Mouse (Mus musculus) fat pad, adult 2 months (tissue): ENCODE results near the gene Olfr1425.
"Not testable (repeated sequence)": the region's sequence is repeated elsewhere in the genome, so short reads cannot be mapped to it uniquely, and the experiment has no call there.

Experiments
- DNase-seq: peaks from one replicate; pipeline ENCODE4 v3.0.0-alpha.2; 2011; ENCODE audit warnings: low read depth, low spot score; ENCODE audit errors: extremely low read depth

Olfr1425 gene

GRCm38 (mm10) chr19:12077631-12078030 lies at the start of gene Olfr1425:
TSS of gene Olfr1425 (minus strand) at chr19:12077731.
- DNase-seq, result not testable (repeated sequence)

GRCm38 (mm10) chr19:12123103-12123502 lies 45.6 kb upstream of the Olfr1425 start, which contains the start of gene Olfr76:
TSS of gene Olfr76 (minus strand) at chr19:12123203.
- DNase-seq, result no peak

GRCm38 (mm10) chr19:12116464-12116863 lies 38.9 kb upstream of the Olfr1425 start:
- no peak for DNase-seq

GRCm38 (mm10) chr19:12115797-12116196 lies 38.3 kb upstream of the Olfr1425 start, which contains the start of gene Olfr1428:
TSS of gene Olfr1428 (minus strand) at chr19:12115897.
- DNase-seq, result no peak

GRCm38 (mm10) chr19:12113807-12114206 lies 36.3 kb upstream of the Olfr1425 start:
- DNase-seq, result no peak

- DNase-seq, result no peak
Observed at GRCm38 (mm10) chr19:12104541-12104940, 27.0 kb upstream of the Olfr1425 start.

- DNase-seq, result no peak
Observed at GRCm38 (mm10) chr19:12103234-12103633, 25.7 kb upstream of the Olfr1425 start, which contains the start of gene Olfr1427. TSS of gene Olfr1427 (minus strand) at chr19:12103334.

- no peak for DNase-seq
Observed at GRCm38 (mm10) chr19:12091913-12092312, 14.4 kb upstream of the Olfr1425 start, which contains the start of gene Olfr1426. TSS of gene Olfr1426 (minus strand) at chr19:12092013.

GRCm38 (mm10) chr19:12069546-12069945 lies 8.0 kb downstream of the Olfr1425 start:
- not testable (repeated sequence) for DNase-seq

GRCm38 (mm10) chr19:12067806-12068205 lies 9.7 kb downstream of the Olfr1425 start:
- not testable (repeated sequence) for DNase-seq

GRCm38 (mm10) chr19:12062582-12062981 lies 14.9 kb downstream of the Olfr1425 start, which contains the start of gene Olfr1424:
TSS of gene Olfr1424 (minus strand) at chr19:12062682.
- DNase-seq, result not testable (repeated sequence)

- DNase-seq, result no peak
Observed at GRCm38 (mm10) chr19:12043163-12043562, 34.4 kb downstream of the Olfr1425 start.

GRCm38 (mm10) chr19:12041217-12041616 lies 36.3 kb downstream of the Olfr1425 start, which contains the start of gene Olfr1423:
TSS of gene Olfr1423 (minus strand) at chr19:12041317.
- no peak for DNase-seq

- DNase-seq, result no peak
Observed at GRCm38 (mm10) chr19:12037727-12038126, 39.8 kb downstream of the Olfr1425 start.

- no peak for DNase-seq
Observed at GRCm38 (mm10) chr19:12026606-12027005, 50.9 kb downstream of the Olfr1425 start.

GRCm38 (mm10) chr19:12025333-12025732 lies 52.2 kb downstream of the Olfr1425 start:
- DNase-seq, result no peak

- no peak for DNase-seq
Observed at GRCm38 (mm10) chr19:12024149-12024548, 53.4 kb downstream of the Olfr1425 start.
